Mouse (Mus musculus) liver, adult 2 months (tissue): ENCODE measurements around the gene Prkcd. TPM values are rescaled to one million over a fixed set of nuclear protein-coding genes. Genes with fewer than 3 reads are reported as not detected.

Experiments
- DNase-seq: peaks from one replicate; pipeline ENCODE4 v3.0.0-alpha.2; 2011; ENCODE audit warnings: low read depth, low spot score; ENCODE audit errors: extremely low read depth
- H3K27ac ChIP-seq: fragments of 200-500 bp; replicated peaks from 2 replicates; pipeline ENCODE4 v1.5.1; 2012; ENCODE audit warnings: low read depth, mild to moderate bottlenecking, control low read depth, inconsistent platforms, low read length; ENCODE audit not compliant: insufficient read depth
- H3K27me3 ChIP-seq: fragments of 200-500 bp; 2 replicates; pipeline ENCODE4 v1.6.1; 2012; ENCODE audit warnings: mild to moderate bottlenecking, moderate library complexity, low read length, inconsistent platforms; ENCODE audit not compliant: control insufficient read depth, insufficient read depth
- H3K36me3 ChIP-seq: fragments of 200-500 bp; 2 replicates; pipeline ENCODE4 v1.6.1; 2012; ENCODE audit warnings: low read length, inconsistent platforms; ENCODE audit not compliant: control insufficient read depth, insufficient read depth
- H3K4me1 ChIP-seq: fragments of 200-500 bp; 2 replicates; pipeline ENCODE4 v1.6.1; 2011; ENCODE audit warnings: low read length; ENCODE audit not compliant: control insufficient read depth, insufficient read depth
- H3K4me3 ChIP-seq: fragments of 200-500 bp; 2 replicates; pipeline ENCODE4 v1.5.1; 2011; ENCODE audit warnings: low read depth, mild to moderate bottlenecking, control low read depth, low read length, moderate library complexity; ENCODE audit not compliant: insufficient read depth
- H3K79me2 ChIP-seq: fragments of 200-500 bp; 2 replicates; pipeline ENCODE4 v1.6.1; 2012; ENCODE audit warnings: inconsistent platforms, mild to moderate bottlenecking, low read length, moderate library complexity; ENCODE audit not compliant: control insufficient read depth, insufficient read depth
- H3K9ac ChIP-seq: fragments of 200-500 bp; 2 replicates; pipeline ENCODE4 v1.6.1; 2012; ENCODE audit warnings: low read depth, mild to moderate bottlenecking, control low read depth, inconsistent platforms, low read length
- CTCF ChIP-seq: fragments of 200-500 bp; IDR thresholded peaks from 2 replicates; pipeline ENCODE4 v1.5.1; 2011; ENCODE audit warnings: low read depth, low read length, control low read depth
- POLR2A ChIP-seq: fragments of 200-500 bp; IDR thresholded peaks from 2 replicates; pipeline ENCODE4 v1.6.1; 2011; ENCODE audit warnings: low read length, control low read depth; ENCODE audit not compliant: insufficient read depth; ENCODE audit errors: extremely low read depth
- WGBS: fragments of 180-500 bp; shearing (Covaris S2); methylation state at CpG from one replicate; pipeline ENCODE4 v1.1.7; 2018; 5-methylcytosine and 5-hydroxymethylcytosine counted together
- polyA plus RNA-seq: library from polyadenylated mRNA; depleted of rRNA; stranded (reverse); fragments of >200 nt; gene quantifications from 2 replicates; pipeline ENCODE4 v1.2.3, GENCODE M21; 2012; rRNA removed
- total RNA-seq: library from RNA; depleted of rRNA; stranded (reverse); fragments of >200 nt; gene quantifications from 2 replicates; pipeline ENCODE4 v1.2.3, GENCODE M21; 2014; rRNA removed

Gene Prkcd
- total and polyA plus RNA-seq, 2 experiments = 7.7 to 14.9 TPM

DNA sequence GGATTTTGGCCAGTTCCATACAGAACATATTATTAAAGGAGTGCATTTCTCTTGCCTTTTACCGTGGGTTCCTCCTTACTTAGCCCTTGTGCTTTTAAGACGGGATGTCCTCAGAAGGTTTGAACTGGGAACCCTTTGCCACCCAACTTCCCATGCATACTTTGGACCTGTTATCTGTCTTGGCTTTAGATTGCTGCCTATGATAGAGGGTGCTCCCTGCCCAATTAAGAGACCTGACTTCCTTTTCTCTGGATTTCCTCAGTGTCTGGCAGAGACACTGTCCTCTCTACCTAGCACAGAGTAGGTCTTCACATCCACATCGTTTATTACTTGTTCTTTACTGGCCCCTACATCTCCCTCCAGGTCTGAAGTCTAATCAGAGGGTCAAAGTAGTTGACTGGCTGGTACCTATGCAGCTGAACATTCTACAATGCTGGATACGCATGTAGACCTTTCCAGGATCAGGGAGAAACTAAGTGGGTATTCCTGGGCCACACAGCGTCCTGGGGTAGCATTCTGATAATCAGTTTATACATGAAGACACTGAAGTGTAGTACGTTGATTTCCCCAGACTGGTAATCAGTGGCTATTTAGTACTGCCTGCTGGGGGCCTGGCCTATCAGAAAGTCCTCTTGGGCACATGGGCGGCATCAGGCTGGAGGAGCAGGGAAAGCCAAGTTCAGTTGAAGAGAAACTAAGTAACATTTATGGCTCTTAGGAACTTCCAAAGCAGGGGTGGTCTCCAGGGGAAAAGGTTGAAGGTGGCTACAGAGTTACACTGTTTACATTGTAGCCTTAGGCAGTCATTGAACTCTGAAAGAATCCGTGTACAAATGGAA is 75.6 kb downstream of the Prkcd start:
- no peaks in the 10 kb centered on the region for H3K27me3 ChIP-seq
- peak; percentile 48 for DNase-seq
- 44% methylated on average over 8 of the region's 8 CpGs for WGBS
- H3K4me3 ChIP-seq = peak overlapping the region; percentile 78
- TF ChIP-seq POLR2A = no peak
- TF ChIP-seq CTCF = no peak
- 0 out of 2 replicates have a peak overlapping the region, but pooled peaks have one; percentile 19 for H3K9ac ChIP-seq
- no peak overlapping the region for H3K27ac ChIP-seq
- H3K4me1 ChIP-seq = peaks cover 23% of the 10 kb centered on the region
- H3K36me3 ChIP-seq = no peaks in the 10 kb centered on the region
- peaks cover 22% of the 10 kb centered on the region; the same call in 1 of the 2 replicates for H3K79me2 ChIP-seq

DNA sequence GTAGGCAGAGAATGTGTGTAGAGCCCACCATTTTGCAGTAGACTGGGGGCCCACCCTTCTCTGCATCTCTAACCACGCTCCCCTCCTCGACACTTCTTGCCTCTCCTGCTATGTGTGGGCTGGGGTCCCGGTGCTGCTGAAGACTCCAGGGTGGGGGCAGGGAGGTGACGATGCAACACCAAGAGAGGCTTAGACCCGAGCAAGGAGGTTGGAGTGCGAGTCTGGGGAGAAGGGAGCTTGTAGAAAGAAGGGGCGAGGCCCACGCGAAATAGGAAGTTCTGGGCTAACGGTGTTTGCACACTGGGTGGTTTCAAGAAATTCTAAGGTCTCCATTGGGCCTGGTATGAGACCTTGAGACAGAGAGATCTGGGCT is 76.2 kb downstream of the Prkcd start:
- WGBS = 12% methylated on average over 10 of the region's 10 CpGs
- TF ChIP-seq CTCF (no peak), POLR2A (no peak)
- DNase-seq = no peak
- Histone ChIP-seq H3K9ac (peak overlapping the region; percentile 89), H3K79me2 (peaks cover 22% of the 10 kb centered on the region; the same call in 1 of the 2 replicates), H3K4me3 (peak overlapping the region; percentile 78), H3K27me3 (no peaks in the 10 kb centered on the region), H3K4me1 (peaks cover 23% of the 10 kb centered on the region), H3K27ac (peak overlapping the region; percentile 85), H3K36me3 (no peaks in the 10 kb centered on the region)

DNA sequence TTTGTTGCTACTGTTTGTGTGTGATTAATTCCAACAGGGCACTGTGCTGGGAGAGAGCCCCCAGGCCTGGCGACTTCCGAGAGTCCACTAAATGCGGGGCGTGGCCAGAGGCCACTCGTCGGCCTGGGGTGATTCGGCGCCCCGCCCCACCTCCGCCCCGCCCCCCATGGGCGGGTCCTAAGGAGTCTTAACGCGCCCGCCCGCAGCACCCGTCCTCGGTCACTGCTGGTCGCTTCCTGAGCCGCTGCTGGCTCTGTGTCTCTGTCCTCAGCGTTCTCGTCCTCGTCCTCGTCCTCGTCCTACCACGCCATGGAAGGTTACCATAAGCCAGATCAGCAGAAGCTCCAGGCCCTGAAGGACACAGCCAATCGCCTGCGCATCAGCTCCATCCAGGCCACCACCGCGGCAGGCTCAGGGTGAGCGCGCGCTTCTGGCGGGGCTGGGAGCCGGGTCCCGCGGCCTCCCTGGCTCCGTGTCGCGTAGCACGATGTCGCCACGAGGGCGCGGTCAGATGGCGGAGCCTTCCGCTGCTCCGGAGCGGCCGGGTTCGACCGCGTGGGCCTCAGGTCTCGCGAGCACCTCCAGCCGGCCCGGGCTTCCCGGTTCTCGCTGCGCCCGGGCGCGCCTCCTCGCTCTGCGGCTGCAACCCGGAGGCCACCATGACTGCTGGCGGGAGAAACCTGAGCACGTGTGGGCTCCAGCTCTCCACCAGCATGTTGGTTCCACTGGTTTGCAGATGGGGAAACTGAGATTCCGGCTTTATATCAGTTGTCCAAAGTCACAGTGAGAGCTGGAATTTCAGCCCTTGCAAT is 76.8 kb downstream of the Prkcd start:
- H3K27ac ChIP-seq = peak overlapping the region; percentile 91
- no peaks in the 10 kb centered on the region for H3K36me3 ChIP-seq
- no peaks in the 10 kb centered on the region for H3K27me3 ChIP-seq
- peak overlapping the region; percentile 78 for H3K4me3 ChIP-seq
- peaks cover 23% of the 10 kb centered on the region for H3K4me1 ChIP-seq
- peak; percentile 77 for DNase-seq
- TF ChIP-seq POLR2A = peak; percentile 94
- no peak for TF ChIP-seq CTCF
- peaks cover 22% of the 10 kb centered on the region; the same call in 1 of the 2 replicates for H3K79me2 ChIP-seq
- WGBS = under 1% methylated on average over 69 of the region's 69 CpGs
- peak overlapping the region; percentile 89 for H3K9ac ChIP-seq

DNA sequence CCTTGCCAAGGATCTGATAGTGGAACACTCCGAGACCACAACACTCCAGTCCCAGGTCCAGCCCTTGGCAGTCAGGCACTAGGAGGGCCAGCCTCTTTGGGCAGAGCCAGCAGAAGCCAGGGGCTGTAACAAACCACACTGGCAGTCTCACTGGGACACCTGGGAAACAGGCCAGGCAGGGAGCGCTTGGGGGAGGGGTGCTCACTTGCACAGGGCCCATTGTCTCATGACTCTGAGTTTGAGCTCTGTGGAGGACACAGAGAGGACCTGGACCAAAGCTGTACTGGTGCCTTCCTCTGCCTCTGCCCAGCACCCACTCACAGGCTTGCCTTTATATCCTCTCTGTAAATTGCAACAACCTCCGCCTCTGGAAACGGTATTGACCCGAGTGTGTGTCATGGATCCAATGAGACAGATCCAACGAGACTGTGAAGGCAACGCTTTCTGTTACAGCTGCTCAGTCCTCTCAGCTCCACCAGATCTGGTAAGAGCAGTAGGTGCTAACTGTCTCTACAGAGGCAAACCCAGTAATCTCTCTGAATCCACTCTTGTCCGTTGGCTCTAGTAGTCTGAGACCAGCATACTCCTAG is 77.8 kb downstream of the Prkcd start, which contains the start of gene Tkt:
Tkt (plus strand) TSS at position 229 of the 590 bp plus-strand sequence.
- no peaks in the 10 kb centered on the region for H3K27me3 ChIP-seq
- TF ChIP-seq POLR2A (peak; percentile 53; the same call in 1 of the 2 replicates), CTCF (no peak)
- peak within 1 kb of the TSS; percentile 91 for H3K27ac ChIP-seq
- H3K4me1 ChIP-seq = peaks cover 20% of the 10 kb centered on the region
- peak within 1 kb of the TSS; percentile 78 for H3K4me3 ChIP-seq
- DNase-seq = peak; percentile 89
- 17% methylated on average over 8 of the region's 8 CpGs for WGBS
- no peaks in the 10 kb centered on the region for H3K36me3 ChIP-seq
- H3K9ac ChIP-seq = peak within 1 kb of the TSS; percentile 89
- peaks cover 19% of the 10 kb centered on the region; the same call in 1 of the 2 replicates for H3K79me2 ChIP-seq

Other genes with a start within 250 kb of the Prkcd start
- 6.8 and 8.5 TPM in 2 replicates for gene Dcp1a, start 146.7 kb downstream of the Prkcd start, total RNA-seq
- gene Dcp1a, start 146.7 kb downstream of the Prkcd start, polyA plus RNA-seq = 7.4 and 8.9 TPM in 2 replicates
- gene Cacna1d, start 134.8 kb downstream of the Prkcd start, total RNA-seq = 0.55 and 1.9 TPM in 2 replicates
- 0.72 and 0.76 TPM in 2 replicates for gene Cacna1d, start 134.8 kb downstream of the Prkcd start, polyA plus RNA-seq
- gene Tkt, start 77.9 kb downstream of the Prkcd start, total RNA-seq = 115 and 116 TPM in 2 replicates
- 114 and 166 TPM in 2 replicates for gene Tkt, start 77.9 kb downstream of the Prkcd start, polyA plus RNA-seq
- gene Rft1, start 28.1 kb upstream of the Prkcd start, total RNA-seq = 18.4 and 19.0 TPM in 2 replicates
- 12.3 and 13.0 TPM in 2 replicates for gene Rft1, start 28.1 kb upstream of the Prkcd start, polyA plus RNA-seq
- gene Sfmbt1, start 88.6 kb upstream of the Prkcd start, total RNA-seq = 11.1 and 11.2 TPM in 2 replicates
- 1.6 and 2.1 TPM in 2 replicates for gene Sfmbt1, start 88.6 kb upstream of the Prkcd start, polyA plus RNA-seq
- gene Tmem110, start 199.4 kb upstream of the Prkcd start, total RNA-seq = 3.7 and 4.1 TPM in 2 replicates
- 7.5 and 8.2 TPM in 2 replicates for gene Tmem110, start 199.4 kb upstream of the Prkcd start, polyA plus RNA-seq